Mouse (Mus musculus): ENCODE data around the gene Lamb2. TPM values are rescaled to one million over a fixed set of nuclear protein-coding genes. Genes with fewer than 3 reads are reported as not detected.
A peak's percentile ranks its signal among the peaks of the same experiment; 100 is the strongest.

The Lamb2 gene
- polyA plus RNA-seq, 1 experiment from 2014 or later, result 19.2 TPM

DNA sequence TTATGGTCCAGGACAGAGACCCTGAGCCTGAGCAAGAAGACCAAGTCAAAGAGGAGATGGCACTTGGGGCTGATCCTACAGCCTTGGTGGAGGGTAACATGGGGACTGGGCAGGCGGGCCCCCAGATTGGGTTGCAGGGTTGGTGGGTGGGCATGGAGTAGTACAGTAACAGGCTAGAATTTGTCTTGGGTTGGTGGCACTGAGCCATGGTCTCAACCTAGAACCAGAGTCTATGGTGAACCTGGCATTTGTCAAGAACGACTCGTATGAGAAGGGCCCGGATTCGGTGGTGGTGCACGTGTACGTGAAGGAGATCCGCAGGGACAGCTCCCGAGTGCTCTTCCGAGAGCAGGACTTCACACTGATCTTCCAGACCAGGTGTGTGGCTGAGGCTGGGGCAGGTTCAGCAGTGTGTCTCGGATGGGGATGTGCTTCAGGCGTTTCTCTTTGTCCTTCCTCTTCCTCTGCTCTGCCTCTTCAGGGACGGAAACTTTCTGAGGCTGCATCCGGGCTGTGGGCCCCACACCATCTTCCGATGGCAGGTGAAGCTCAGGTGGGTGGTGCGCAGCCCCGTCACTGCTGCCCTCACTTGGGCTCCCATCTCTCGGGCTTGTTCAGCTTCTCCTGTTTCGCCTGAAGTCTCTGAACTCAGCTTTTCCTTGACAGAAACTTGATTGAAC is 14.8 kb downstream of the Lamb2 start:
- peaks cover 4% of the 10 kb centered on the region; the same call in 1 of the 2 replicates for H3K4me1 ChIP-seq (replicated peaks; ENCODE audit: control insufficient read depth, insufficient read depth)
- H3K36me3 ChIP-seq (ENCODE audit: control insufficient read depth, insufficient read depth, low read length), result peaks cover 44% of the 10 kb centered on the region
- 95% methylated on average over 19 of the region's 19 CpGs for WGBS
- DNase-seq (ENCODE audit: low spot score) (no peak), ATAC-seq (ENCODE audit: low FRiP score, low TSS enrichment) (no peak)
- no peak overlapping the region for H3K9ac ChIP-seq (ENCODE audit: low read length)
- H3K27ac ChIP-seq (replicated peaks), result no peak overlapping the region
- H3K4me3 ChIP-seq (ENCODE audit: low read depth, low read length), result no peak overlapping the region
- no peak overlapping the region for H3K4me2 ChIP-seq (replicated peaks; ENCODE audit: low read depth)
- H3K27me3 ChIP-seq (ENCODE audit: control insufficient read depth, insufficient read depth, low read length), result no peaks in the 10 kb centered on the region
- TF ChIP-seq CTCF (IDR thresholded peaks at IDR 0.05; ENCODE audit: low read depth) (no peak), EP300 (optimal IDR thresholded peaks at IDR 0.05) (no peak)
- H3K9me3 ChIP-seq (ENCODE audit: control insufficient read depth, low read length), result no peaks in the 10 kb centered on the region

DNA sequence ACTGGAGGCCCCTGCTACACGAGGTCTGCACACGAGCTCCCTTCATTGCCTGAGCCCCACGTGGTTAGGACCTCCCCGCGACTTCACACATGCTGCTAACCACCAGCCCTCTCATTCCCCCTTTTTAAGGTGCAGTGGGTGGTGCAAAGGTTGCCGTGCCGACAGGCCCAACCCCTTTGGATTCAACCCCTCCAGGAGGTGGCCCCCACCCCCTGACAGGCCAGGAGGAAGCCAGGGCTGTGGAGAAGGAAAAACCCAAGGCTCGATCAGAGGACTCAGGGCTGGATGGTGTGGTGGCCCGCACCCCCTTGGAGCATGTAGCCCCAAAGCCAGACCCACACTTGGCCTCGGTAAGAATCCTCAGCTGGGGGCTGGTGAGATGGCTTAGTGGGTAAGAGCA is 15.4 kb downstream of the Lamb2 start:
- peaks cover 50% of the 10 kb centered on the region for H3K36me3 ChIP-seq (ENCODE audit: control insufficient read depth, insufficient read depth, low read length)
- ATAC-seq (ENCODE audit: low FRiP score, low TSS enrichment), result no peak
- no peak overlapping the region for H3K27ac ChIP-seq (replicated peaks)
- no peak overlapping the region for H3K9ac ChIP-seq (ENCODE audit: low read length)
- peaks cover 4% of the 10 kb centered on the region; the same call in 1 of the 2 replicates for H3K4me1 ChIP-seq (replicated peaks; ENCODE audit: control insufficient read depth, insufficient read depth)
- no peak overlapping the region for H3K4me2 ChIP-seq (replicated peaks; ENCODE audit: low read depth)
- WGBS, result 85% methylated on average over 10 of the region's 10 CpGs
- no peaks in the 10 kb centered on the region for H3K27me3 ChIP-seq (ENCODE audit: control insufficient read depth, insufficient read depth, low read length)
- no peak for TF ChIP-seq CTCF (IDR thresholded peaks at IDR 0.05; ENCODE audit: low read depth)
- TF ChIP-seq EP300 (optimal IDR thresholded peaks at IDR 0.05), result no peak
- H3K9me3 ChIP-seq (ENCODE audit: control insufficient read depth, low read length), result no peaks in the 10 kb centered on the region
- no peak overlapping the region for H3K4me3 ChIP-seq (ENCODE audit: low read depth, low read length)
- DNase-seq (ENCODE audit: low spot score), result no peak

DNA sequence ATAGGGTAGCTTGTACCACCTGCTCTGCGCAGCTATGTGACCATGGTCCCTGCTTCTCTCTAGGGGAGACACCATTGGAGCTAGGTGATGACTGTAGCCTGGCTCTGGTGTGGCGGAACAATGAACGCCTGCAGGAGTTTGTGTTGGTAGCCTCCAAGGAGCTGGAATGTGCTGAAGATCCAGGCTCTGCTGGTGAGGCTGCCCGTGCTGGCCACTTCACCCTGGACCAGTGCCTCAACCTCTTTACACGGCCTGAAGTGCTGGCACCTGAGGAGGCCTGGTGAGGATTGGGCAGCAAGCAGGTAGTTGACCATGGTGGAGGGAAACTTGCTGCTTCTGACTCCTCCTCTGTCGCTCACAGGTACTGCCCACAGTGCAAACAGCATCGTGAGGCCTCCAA is 19.7 kb downstream of the Lamb2 start:
- Histone ChIP-seq H3K36me3 (ENCODE audit: control insufficient read depth, insufficient read depth, low read length) (peaks cover 53% of the 10 kb centered on the region), H3K4me2 (replicated peaks; ENCODE audit: low read depth) (no peak overlapping the region), H3K4me1 (replicated peaks; ENCODE audit: control insufficient read depth, insufficient read depth) (no peaks in the 10 kb centered on the region), H3K27ac (replicated peaks) (no peak overlapping the region), H3K27me3 (ENCODE audit: control insufficient read depth, insufficient read depth, low read length) (no peaks in the 10 kb centered on the region), H3K4me3 (ENCODE audit: low read depth, low read length) (no peak overlapping the region), H3K9ac (ENCODE audit: low read length) (no peak overlapping the region), H3K9me3 (ENCODE audit: control insufficient read depth, low read length) (no peaks in the 10 kb centered on the region)
- DNase-seq (ENCODE audit: low spot score) (no peak), ATAC-seq (ENCODE audit: low FRiP score, low TSS enrichment) (no peak)
- TF ChIP-seq CTCF (IDR thresholded peaks at IDR 0.05; ENCODE audit: low read depth) (no peak), EP300 (optimal IDR thresholded peaks at IDR 0.05) (no peak)
- WGBS, result 91% methylated on average over 7 of the region's 7 CpGs

DNA sequence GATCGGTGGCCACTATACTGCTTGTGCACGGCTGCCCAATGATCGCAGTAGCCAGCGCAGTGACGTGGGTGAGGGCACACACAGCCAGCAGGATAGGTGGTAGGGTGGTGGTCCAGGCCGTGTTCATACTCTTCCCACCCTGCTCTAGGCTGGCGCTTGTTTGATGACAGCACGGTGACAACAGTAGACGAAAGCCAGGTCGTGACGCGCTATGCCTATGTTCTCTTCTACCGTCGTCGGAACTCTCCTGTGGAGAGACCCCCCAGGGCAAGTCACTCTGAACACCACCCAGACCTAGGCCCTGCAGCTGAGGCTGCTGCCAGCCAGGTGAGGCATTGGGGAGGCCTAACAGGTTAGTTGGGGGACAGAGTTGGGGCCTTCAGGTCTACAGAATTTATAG is 20.4 kb downstream of the Lamb2 start:
- H3K4me2 ChIP-seq (replicated peaks; ENCODE audit: low read depth), result no peak overlapping the region
- WGBS, result 92% methylated on average over 15 of the region's 15 CpGs
- no peaks in the 10 kb centered on the region for H3K9me3 ChIP-seq (ENCODE audit: control insufficient read depth, low read length)
- H3K4me1 ChIP-seq (replicated peaks; ENCODE audit: control insufficient read depth, insufficient read depth), result no peaks in the 10 kb centered on the region
- no peak overlapping the region for H3K4me3 ChIP-seq (ENCODE audit: low read depth, low read length)
- ATAC-seq (ENCODE audit: low FRiP score, low TSS enrichment) (no peak; the same call in 1 of the 2 replicates), DNase-seq (ENCODE audit: low spot score) (no peak)
- no peak for TF ChIP-seq EP300 (optimal IDR thresholded peaks at IDR 0.05)
- no peak for TF ChIP-seq CTCF (IDR thresholded peaks at IDR 0.05; ENCODE audit: low read depth)
- H3K9ac ChIP-seq (ENCODE audit: low read length), result no peak overlapping the region
- H3K36me3 ChIP-seq (ENCODE audit: control insufficient read depth, insufficient read depth, low read length), result peaks cover 51% of the 10 kb centered on the region
- H3K27me3 ChIP-seq (ENCODE audit: control insufficient read depth, insufficient read depth, low read length), result no peaks in the 10 kb centered on the region
- no peak overlapping the region; the same call in 1 of the 2 replicates for H3K27ac ChIP-seq (replicated peaks)

DNA sequence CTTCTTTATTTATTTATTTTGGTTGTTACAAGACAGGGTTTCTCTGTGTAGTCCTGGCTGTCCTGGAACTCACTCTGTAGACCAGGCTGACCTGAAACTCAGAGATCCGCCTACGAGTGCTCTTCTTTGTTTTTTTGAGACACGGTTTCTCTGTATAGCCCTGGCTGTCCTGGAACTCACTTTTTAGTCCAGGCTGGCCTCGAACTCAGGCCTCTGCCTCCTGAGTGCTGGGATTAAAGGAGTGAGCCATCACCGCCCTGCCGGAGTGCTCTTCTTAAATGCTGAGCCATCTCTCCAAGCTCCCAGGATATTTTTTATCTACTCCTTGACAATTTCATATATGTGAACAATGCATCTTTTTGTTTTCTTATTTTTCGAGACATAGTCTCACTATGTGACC is 27.4 kb downstream of the Lamb2 start:
- Histone ChIP-seq H3K27me3 (ENCODE audit: control insufficient read depth, insufficient read depth, low read length) (no peaks in the 10 kb centered on the region), H3K27ac (replicated peaks) (no peak overlapping the region), H3K4me3 (ENCODE audit: low read depth, low read length) (no peak overlapping the region), H3K9ac (ENCODE audit: low read length) (no peak overlapping the region), H3K9me3 (ENCODE audit: control insufficient read depth, low read length) (no peaks in the 10 kb centered on the region), H3K4me1 (replicated peaks; ENCODE audit: control insufficient read depth, insufficient read depth) (no peaks in the 10 kb centered on the region), H3K36me3 (ENCODE audit: control insufficient read depth, insufficient read depth, low read length) (peaks cover 4% of the 10 kb centered on the region), H3K4me2 (replicated peaks; ENCODE audit: low read depth) (no peak overlapping the region)
- DNase-seq (ENCODE audit: low spot score) (no peak), ATAC-seq (ENCODE audit: low FRiP score, low TSS enrichment) (no peak)
- TF ChIP-seq EP300 (optimal IDR thresholded peaks at IDR 0.05) (no peak), CTCF (IDR thresholded peaks at IDR 0.05; ENCODE audit: low read depth) (no peak)
- WGBS, result 88% methylated on average over 7 of the region's 7 CpGs

DNA sequence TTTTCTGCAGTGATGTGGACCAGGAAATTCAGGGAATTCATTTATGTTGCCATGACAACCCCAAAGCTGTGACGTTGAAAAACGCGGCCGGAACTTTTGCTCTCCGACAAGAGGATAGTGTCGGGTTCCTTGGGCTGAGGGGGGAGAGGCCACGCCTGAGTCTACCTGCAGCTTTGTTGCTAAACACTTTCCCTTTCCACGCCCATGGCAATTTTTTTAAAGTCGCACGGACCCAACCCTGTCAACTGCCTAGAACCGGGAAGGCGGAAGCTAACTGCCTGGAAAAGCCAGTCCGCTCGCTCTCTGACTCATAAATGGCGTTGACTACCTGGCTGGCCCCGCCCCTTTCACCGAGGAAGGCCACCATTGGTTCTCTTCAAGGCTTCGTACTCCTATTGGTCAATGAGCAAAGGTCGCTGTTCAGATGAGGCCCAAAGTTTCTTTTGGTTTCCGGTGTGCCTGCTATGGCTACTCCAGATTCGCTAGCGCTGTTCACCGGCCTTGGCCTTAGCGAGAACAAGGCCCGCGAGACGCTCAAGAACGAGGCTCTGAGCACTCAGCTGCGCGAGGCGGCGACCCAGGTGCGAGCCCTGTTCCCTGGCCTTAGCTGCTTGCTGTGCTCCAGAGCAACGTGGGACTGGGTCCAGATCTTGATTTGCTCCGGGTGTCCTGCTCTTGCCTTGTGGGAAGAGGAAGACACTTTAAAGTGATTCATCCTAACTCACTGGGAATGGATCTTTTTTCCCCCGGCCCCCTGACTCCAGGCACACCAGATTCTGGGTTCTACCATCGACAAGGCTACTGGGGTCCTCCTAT is 28.3 kb downstream of the Lamb2 start, which contains the start of gene Qars:
Qars (plus strand) TSS at position 88 of the 816 bp plus-strand sequence.
- DNase-seq (ENCODE audit: low spot score) (peak; percentile 97), ATAC-seq (ENCODE audit: low FRiP score, low TSS enrichment) (peak; percentile 97)
- H3K9ac ChIP-seq (ENCODE audit: low read length), result peak within 1 kb of the TSS; percentile 87
- TF ChIP-seq EP300 (optimal IDR thresholded peaks at IDR 0.05), result peak; percentile 71
- no peak for TF ChIP-seq CTCF (IDR thresholded peaks at IDR 0.05; ENCODE audit: low read depth)
- peak within 1 kb of the TSS; percentile 65 for H3K4me3 ChIP-seq (ENCODE audit: low read depth, low read length)
- H3K36me3 ChIP-seq (ENCODE audit: control insufficient read depth, insufficient read depth, low read length), result peaks cover 13% of the 10 kb centered on the region
- peak within 1 kb of the TSS; percentile 91 for H3K27ac ChIP-seq (replicated peaks)
- H3K4me1 ChIP-seq (replicated peaks; ENCODE audit: control insufficient read depth, insufficient read depth), result no peaks in the 10 kb centered on the region
- peak within 1 kb of the TSS; percentile 78 for H3K4me2 ChIP-seq (replicated peaks; ENCODE audit: low read depth)
- no peaks in the 10 kb centered on the region for H3K27me3 ChIP-seq (ENCODE audit: control insufficient read depth, insufficient read depth, low read length)
- no peaks in the 10 kb centered on the region for H3K9me3 ChIP-seq (ENCODE audit: control insufficient read depth, low read length)
- WGBS, result under 1% methylated on average over 37 of the region's 37 CpGs

Data from stomach, postnatal 0 days (tissue).